Mouse (Mus musculus) cerebellum, adult 2 months (tissue): Measurements from ENCODE around the gene Slc37a4.

Source experiments
- CTCF ChIP-seq: fragments of 200-500 bp; IDR thresholded peaks from 2 replicates; pipeline ENCODE4 v1.5.1; 2011; ENCODE audit warnings: low read depth, mild to moderate bottlenecking, control low read depth, low read length, moderate library complexity, borderline replicate concordance; ENCODE audit not compliant: insufficient read depth
- POLR2A ChIP-seq: fragments of 200-500 bp; IDR thresholded peaks from 2 replicates; pipeline ENCODE4 v1.6.1; 2011; ENCODE audit warnings: low read length, control low read depth, borderline replicate concordance; ENCODE audit not compliant: insufficient read depth

DNA sequence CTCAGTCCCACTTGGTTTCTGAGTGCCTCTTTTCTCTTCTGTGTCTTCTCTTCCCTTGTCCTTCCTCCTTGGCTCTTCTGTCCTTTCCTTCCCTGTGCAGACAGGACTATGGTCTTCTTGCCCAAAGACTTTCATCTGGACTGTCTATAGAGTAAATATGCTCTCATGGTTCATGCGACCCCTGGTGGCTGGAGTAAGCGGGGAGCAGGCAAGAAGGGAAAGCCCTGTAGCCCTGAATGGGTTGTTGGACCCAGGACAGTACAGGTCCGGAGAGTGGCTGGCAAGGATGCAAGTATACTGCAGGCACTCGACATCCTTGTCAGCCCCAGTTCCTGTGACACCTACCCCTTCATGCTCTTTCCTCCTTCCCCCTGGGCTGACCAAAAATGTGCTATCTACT lies 5.2 kb upstream of the Slc37a4 start:
- TF ChIP-seq CTCF, result peak; percentile 71
- TF ChIP-seq POLR2A, result no peak
